Mouse (Mus musculus): ENCODE results near the gene Prickle1. TPM values are rescaled to one million over a fixed set of nuclear protein-coding genes. Genes with fewer than 3 reads are reported as not detected.

The Prickle1 gene
- polyA plus RNA-seq, 1 experiment from 2014 or later = 11.6 TPM

- H3K4me2 ChIP-seq = no peak overlapping the region
- no peaks in the 10 kb centered on the region for H3K36me3 ChIP-seq (ENCODE audit: control insufficient read depth, insufficient read depth, low read length)
- H3K27ac ChIP-seq (ENCODE audit: low read depth, low read length) = no peak overlapping the region
- DNase-seq (ENCODE audit: low spot score) (no peak), ATAC-seq (replicated peaks; ENCODE audit: low FRiP score) (no peak)
- H3K4me3 ChIP-seq (ENCODE audit: low read depth, low read length) = no peak overlapping the region
- H3K9ac ChIP-seq (ENCODE audit: low read depth, low read length) = no peak overlapping the region
- no peaks in the 10 kb centered on the region for H3K9me3 ChIP-seq (ENCODE audit: control insufficient read depth, low read length)
- peaks cover 9% of the 10 kb centered on the region for H3K4me1 ChIP-seq (replicated peaks; ENCODE audit: control insufficient read depth, insufficient read depth, low read length)
- WGBS = 76% methylated on average over 12 of the region's 12 CpGs
- no peaks in the 10 kb centered on the region for H3K27me3 ChIP-seq (replicated peaks; ENCODE audit: control insufficient read depth, insufficient read depth, low read length)
Measured at GRCm38 (mm10) chr15:93554203-93554851, 41.4 kb downstream of the Prickle1 start.

GRCm38 (mm10) chr15:93552169-93552568, 43.5 kb downstream of the Prickle1 start:
- Histone ChIP-seq H3K36me3 (ENCODE audit: control insufficient read depth, insufficient read depth, low read length) (no peaks in the 10 kb centered on the region), H3K9me3 (ENCODE audit: control insufficient read depth, low read length) (no peaks in the 10 kb centered on the region), H3K4me3 (ENCODE audit: low read depth, low read length) (no peak overlapping the region), H3K27me3 (replicated peaks; ENCODE audit: control insufficient read depth, insufficient read depth, low read length) (no peaks in the 10 kb centered on the region), H3K4me1 (replicated peaks; ENCODE audit: control insufficient read depth, insufficient read depth, low read length) (peaks cover 9% of the 10 kb centered on the region), H3K4me2 (peak overlapping the region; percentile 51), H3K27ac (ENCODE audit: low read depth, low read length) (no peak overlapping the region), H3K9ac (ENCODE audit: low read depth, low read length) (no peak overlapping the region; the same call in 1 of the 2 replicates)
- WGBS = 9% methylated on average over 9 of the region's 9 CpGs
- DNase-seq (ENCODE audit: low spot score) (peak; percentile 67), ATAC-seq (replicated peaks; ENCODE audit: low FRiP score) (peak; percentile 86)

- DNase-seq (ENCODE audit: low spot score) = no peak
- H3K4me3 ChIP-seq (ENCODE audit: low read depth, low read length) = no peak overlapping the region
- H3K4me2 ChIP-seq = no peak overlapping the region
- H3K27ac ChIP-seq (ENCODE audit: low read depth, low read length) = no peak overlapping the region
- H3K27me3 ChIP-seq (replicated peaks; ENCODE audit: control insufficient read depth, insufficient read depth, low read length) = no peaks in the 10 kb centered on the region
- no peaks in the 10 kb centered on the region for H3K36me3 ChIP-seq (ENCODE audit: control insufficient read depth, insufficient read depth, low read length)
- no peak overlapping the region for H3K9ac ChIP-seq (ENCODE audit: low read depth, low read length)
- 81% methylated on average over 9 of the region's 9 CpGs for WGBS
- no peaks in the 10 kb centered on the region for H3K9me3 ChIP-seq (ENCODE audit: control insufficient read depth, low read length)
- H3K4me1 ChIP-seq (replicated peaks; ENCODE audit: control insufficient read depth, insufficient read depth, low read length) = peaks cover 7% of the 10 kb centered on the region
- ATAC-seq (replicated peaks; ENCODE audit: low FRiP score) = no peak
Measured at GRCm38 (mm10) chr15:93548297-93548696, 47.4 kb downstream of the Prickle1 start.

GRCm38 (mm10) chr15:93539415-93539814, 56.3 kb downstream of the Prickle1 start:
- Histone ChIP-seq H3K4me3 (ENCODE audit: low read depth, low read length) (no peak overlapping the region), H3K27ac (ENCODE audit: low read depth, low read length) (no peak overlapping the region), H3K9me3 (ENCODE audit: control insufficient read depth, low read length) (no peaks in the 10 kb centered on the region), H3K36me3 (ENCODE audit: control insufficient read depth, insufficient read depth, low read length) (no peaks in the 10 kb centered on the region), H3K4me1 (replicated peaks; ENCODE audit: control insufficient read depth, insufficient read depth, low read length) (peaks cover 7% of the 10 kb centered on the region), H3K27me3 (replicated peaks; ENCODE audit: control insufficient read depth, insufficient read depth, low read length) (no peaks in the 10 kb centered on the region), H3K4me2 (peak overlapping the region; percentile 18; the same call in 1 of the 2 replicates), H3K9ac (ENCODE audit: low read depth, low read length) (no peak overlapping the region)
- ATAC-seq (replicated peaks; ENCODE audit: low FRiP score) (peak; percentile 68), DNase-seq (ENCODE audit: low spot score) (no peak)
- 46% methylated on average over 3 of the region's 3 CpGs for WGBS

- Histone ChIP-seq H3K27me3 (replicated peaks; ENCODE audit: control insufficient read depth, insufficient read depth, low read length) (no peaks in the 10 kb centered on the region), H3K4me3 (ENCODE audit: low read depth, low read length) (no peak overlapping the region), H3K4me2 (no peak overlapping the region)
Measured at GRCm38 (mm10) chr15:93538551-93539205, 57.0 kb downstream of the Prickle1 start.

GRCm38 (mm10) chr15:93537745-93538144, 57.9 kb downstream of the Prickle1 start:
- ATAC-seq (replicated peaks; ENCODE audit: low FRiP score) (no peak), DNase-seq (ENCODE audit: low spot score) (no peak)
- Histone ChIP-seq H3K9me3 (ENCODE audit: control insufficient read depth, low read length) (no peaks in the 10 kb centered on the region), H3K27ac (ENCODE audit: low read depth, low read length) (no peak overlapping the region), H3K4me1 (replicated peaks; ENCODE audit: control insufficient read depth, insufficient read depth, low read length) (peaks cover 7% of the 10 kb centered on the region), H3K4me3 (ENCODE audit: low read depth, low read length) (no peak overlapping the region), H3K4me2 (no peak overlapping the region), H3K27me3 (replicated peaks; ENCODE audit: control insufficient read depth, insufficient read depth, low read length) (no peaks in the 10 kb centered on the region), H3K9ac (ENCODE audit: low read depth, low read length) (no peak overlapping the region), H3K36me3 (ENCODE audit: control insufficient read depth, insufficient read depth, low read length) (no peaks in the 10 kb centered on the region)
- 88% methylated on average over 7 of the region's 7 CpGs for WGBS

More at GRCm38 (mm10) chr15:93538551-93539205, 57.0 kb downstream of the Prickle1 start:
- no peak overlapping the region for H3K9ac ChIP-seq (ENCODE audit: low read depth, low read length)
- WGBS = 84% methylated on average over 21 of the region's 21 CpGs
- no peak for ATAC-seq (replicated peaks; ENCODE audit: low FRiP score)
- H3K4me1 ChIP-seq (replicated peaks; ENCODE audit: control insufficient read depth, insufficient read depth, low read length) = peaks cover 7% of the 10 kb centered on the region
- no peak for DNase-seq (ENCODE audit: low spot score)
- no peaks in the 10 kb centered on the region for H3K9me3 ChIP-seq (ENCODE audit: control insufficient read depth, low read length)
- H3K36me3 ChIP-seq (ENCODE audit: control insufficient read depth, insufficient read depth, low read length) = no peaks in the 10 kb centered on the region
- H3K27ac ChIP-seq (ENCODE audit: low read depth, low read length) = no peak overlapping the region

GRCm38 (mm10) chr15:93536191-93536590, 59.5 kb downstream of the Prickle1 start:
- H3K9ac ChIP-seq (ENCODE audit: low read depth, low read length) = no peak overlapping the region
- no peak overlapping the region for H3K4me3 ChIP-seq (ENCODE audit: low read depth, low read length)
- H3K4me2 ChIP-seq = no peak overlapping the region
- no peaks in the 10 kb centered on the region for H3K36me3 ChIP-seq (ENCODE audit: control insufficient read depth, insufficient read depth, low read length)
- no peak for ATAC-seq (replicated peaks; ENCODE audit: low FRiP score)
- H3K27me3 ChIP-seq (replicated peaks; ENCODE audit: control insufficient read depth, insufficient read depth, low read length) = no peaks in the 10 kb centered on the region
- peaks cover 7% of the 10 kb centered on the region for H3K4me1 ChIP-seq (replicated peaks; ENCODE audit: control insufficient read depth, insufficient read depth, low read length)
- 66% methylated on average over 4 of the region's 4 CpGs for WGBS
- no peaks in the 10 kb centered on the region for H3K9me3 ChIP-seq (ENCODE audit: control insufficient read depth, low read length)
- no peak for DNase-seq (ENCODE audit: low spot score)
- no peak overlapping the region for H3K27ac ChIP-seq (ENCODE audit: low read depth, low read length)

GRCm38 (mm10) chr15:93530703-93531032, 65.0 kb downstream of the Prickle1 start:
- H3K36me3 ChIP-seq (ENCODE audit: control insufficient read depth, insufficient read depth, low read length) = no peaks in the 10 kb centered on the region
- H3K9me3 ChIP-seq (ENCODE audit: control insufficient read depth, low read length) = no peaks in the 10 kb centered on the region
- no peak overlapping the region for H3K9ac ChIP-seq (ENCODE audit: low read depth, low read length)
- no peaks in the 10 kb centered on the region for H3K27me3 ChIP-seq (replicated peaks; ENCODE audit: control insufficient read depth, insufficient read depth, low read length)
- H3K4me1 ChIP-seq (replicated peaks; ENCODE audit: control insufficient read depth, insufficient read depth, low read length) = peaks cover 12% of the 10 kb centered on the region
- ATAC-seq (replicated peaks; ENCODE audit: low FRiP score) = no peak
- H3K4me2 ChIP-seq = no peak overlapping the region
- no peak overlapping the region for H3K27ac ChIP-seq (ENCODE audit: low read depth, low read length)
- WGBS = 70% methylated on average over 3 of the region's 3 CpGs
- DNase-seq (ENCODE audit: low spot score) = no peak
- H3K4me3 ChIP-seq (ENCODE audit: low read depth, low read length) = no peak overlapping the region

Data from liver, embryonic 11.5 days (tissue).